Mouse (Mus musculus) E14TG2a.4 (cell line): ENCODE data around the gene Ubash3a.

Experiments
- H3K27me3 ChIP-seq: 2 replicates; pipeline ENCODE4 v1.6.1; 2014; ENCODE audit warnings: low read length, control low read depth; ENCODE audit not compliant: insufficient read depth
- H3K36me3 ChIP-seq: 2 replicates; pipeline ENCODE4 v1.6.1; 2014; ENCODE audit warnings: low read length, control low read depth; ENCODE audit not compliant: insufficient read depth
- H3K4me1 ChIP-seq: replicated peaks from 2 replicates; pipeline ENCODE4 v1.6.1; 2014; ENCODE audit warnings: low read depth, low read length, control low read depth
- H3K4me3 ChIP-seq: replicated peaks from 2 replicates; pipeline ENCODE4 v1.5.1; 2014; ENCODE audit warnings: mild to moderate bottlenecking, low read length
- H3K9me3 ChIP-seq: 2 replicates; pipeline ENCODE4 v1.6.1; 2014; ENCODE audit warnings: low read length, control low read depth
- CTCF ChIP-seq: conservative IDR thresholded peaks from 2 replicates; pipeline ENCODE4 v1.5.1; 2014; ENCODE audit warnings: low read length
- NANOG ChIP-seq: IDR thresholded peaks from 2 replicates; pipeline ENCODE4 v1.6.1; 2014; ENCODE audit warnings: borderline replicate concordance, low read length, mixed read lengths
- POU5F1 ChIP-seq: IDR thresholded peaks from 2 replicates; pipeline ENCODE4 v1.6.1; 2014; ENCODE audit warnings: low read length, borderline replicate concordance

Ubash3a gene

DNA sequence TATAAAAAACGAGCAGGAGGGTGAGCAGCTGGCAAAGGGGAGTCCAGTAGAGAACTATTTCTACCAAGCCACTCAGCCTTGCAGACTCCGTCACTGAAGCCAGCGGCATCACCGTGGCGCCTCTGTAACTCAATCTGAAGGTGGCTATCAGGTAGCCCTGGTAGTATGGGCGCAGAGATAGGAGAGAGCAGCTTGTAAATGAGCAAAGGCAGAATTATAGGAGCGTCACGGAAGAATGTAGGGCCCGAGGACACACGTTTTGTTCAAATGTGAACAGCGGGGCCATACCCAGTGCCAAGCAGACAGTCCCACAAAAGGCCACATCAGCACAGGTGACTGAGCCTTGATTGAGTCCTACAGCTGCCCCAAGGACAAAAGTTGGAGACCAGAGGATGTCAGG, 8.8 kb upstream of the Ubash3a start, which contains the start of gene Tmprss3:
Gene Tmprss3, minus strand, starts transcription at position 101 of the 400 bp plus-strand sequence.
- H3K4me3 ChIP-seq, result peak within 1 kb of the TSS; percentile 56
- H3K36me3 ChIP-seq, result no peaks in the 10 kb centered on the region
- TF ChIP-seq CTCF (no peak), NANOG (no peak), POU5F1 (no peak)
- peaks cover 24% of the 10 kb centered on the region for H3K4me1 ChIP-seq
- peaks cover 9% of the 10 kb centered on the region; the same call in 1 of the 2 replicates for H3K27me3 ChIP-seq
- H3K9me3 ChIP-seq, result no peaks in the 10 kb centered on the region

DNA sequence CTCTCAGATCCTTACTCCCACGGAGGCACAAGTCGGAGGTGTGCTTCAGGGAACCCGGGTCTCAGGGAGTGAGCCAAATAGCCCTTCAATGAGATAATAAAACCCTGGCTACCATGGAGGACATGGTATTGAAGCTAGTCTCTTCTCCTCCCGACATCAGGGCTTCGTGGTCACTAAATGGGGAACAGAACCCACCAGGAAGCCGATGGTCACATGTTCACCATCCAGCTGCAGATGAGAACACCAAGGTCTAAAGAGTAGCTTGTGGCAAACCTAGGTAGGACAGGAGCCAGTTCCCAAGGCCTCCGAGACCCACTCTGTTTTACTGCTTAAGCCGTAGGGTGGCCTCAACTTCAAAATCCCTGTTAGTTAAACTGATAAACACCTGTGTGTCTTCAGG, 981 bp downstream of the Ubash3a start:
- Histone ChIP-seq H3K36me3 (peaks cover 1% of the 10 kb centered on the region), H3K9me3 (no peaks in the 10 kb centered on the region), H3K4me1 (peaks cover 36% of the 10 kb centered on the region), H3K27me3 (no peaks in the 10 kb centered on the region), H3K4me3 (no peak overlapping the region)
- TF ChIP-seq NANOG (no peak), CTCF (no peak), POU5F1 (no peak)

DNA sequence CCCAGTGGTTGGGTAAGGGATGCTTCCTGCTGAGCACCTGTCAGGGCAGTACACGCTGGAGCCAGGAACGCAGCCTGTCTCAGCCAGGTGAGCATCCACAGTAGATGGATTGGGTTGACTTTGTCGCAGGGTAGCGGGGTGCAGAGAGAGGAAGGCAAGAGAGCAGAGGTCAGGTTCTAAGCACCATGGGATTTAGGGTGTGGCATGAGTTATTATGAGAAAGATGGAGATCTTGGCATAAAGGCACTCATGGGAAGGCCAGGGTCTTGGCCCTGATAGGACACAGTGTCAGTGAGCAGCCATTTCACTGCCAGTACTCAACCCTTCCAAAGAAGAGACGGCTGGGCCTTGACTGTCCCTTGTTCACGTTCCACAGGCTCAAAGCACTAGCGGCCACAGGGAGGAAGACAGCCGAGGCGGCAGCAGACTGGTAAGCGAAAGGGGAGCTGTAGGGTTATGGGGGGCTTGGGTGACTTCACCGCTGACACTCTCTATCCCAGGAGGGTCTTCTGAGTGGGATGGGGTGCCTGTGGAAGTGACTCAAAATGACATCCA, 1.8 kb downstream of the Ubash3a start:
- H3K27me3 ChIP-seq, result no peaks in the 10 kb centered on the region
- TF ChIP-seq CTCF (no peak), NANOG (no peak), POU5F1 (no peak)
- no peak overlapping the region for H3K4me3 ChIP-seq
- H3K4me1 ChIP-seq, result peaks cover 43% of the 10 kb centered on the region
- peaks cover 9% of the 10 kb centered on the region for H3K36me3 ChIP-seq
- H3K9me3 ChIP-seq, result no peaks in the 10 kb centered on the region

DNA sequence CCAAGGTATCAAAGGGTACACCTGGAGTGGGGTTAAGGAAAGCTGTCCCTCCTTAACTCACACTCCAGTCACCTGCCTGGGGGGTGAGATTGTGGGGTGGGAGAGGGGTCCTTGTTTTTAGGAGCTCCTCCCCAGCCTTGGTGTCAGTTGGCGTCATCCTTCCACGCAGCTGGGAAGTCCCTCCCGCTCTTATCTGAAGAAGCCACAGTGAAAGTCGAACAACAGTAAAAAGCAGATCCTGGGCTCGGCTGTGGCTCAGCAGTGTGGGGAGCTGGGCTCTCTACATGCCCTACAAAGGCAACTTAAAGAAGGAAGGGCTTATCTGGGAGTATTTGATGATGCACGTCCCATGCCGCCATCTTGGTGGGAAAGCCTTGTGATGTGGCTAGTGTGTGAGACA, 2.6 kb downstream of the Ubash3a start:
- Histone ChIP-seq H3K27me3 (no peaks in the 10 kb centered on the region), H3K4me3 (peak overlapping the region; percentile 80; the same call in 1 of the 2 replicates), H3K36me3 (peaks cover 18% of the 10 kb centered on the region), H3K4me1 (peaks cover 47% of the 10 kb centered on the region), H3K9me3 (no peaks in the 10 kb centered on the region)
- no peak for TF ChIP-seq CTCF
- TF ChIP-seq POU5F1, result no peak
- no peak for TF ChIP-seq NANOG

DNA sequence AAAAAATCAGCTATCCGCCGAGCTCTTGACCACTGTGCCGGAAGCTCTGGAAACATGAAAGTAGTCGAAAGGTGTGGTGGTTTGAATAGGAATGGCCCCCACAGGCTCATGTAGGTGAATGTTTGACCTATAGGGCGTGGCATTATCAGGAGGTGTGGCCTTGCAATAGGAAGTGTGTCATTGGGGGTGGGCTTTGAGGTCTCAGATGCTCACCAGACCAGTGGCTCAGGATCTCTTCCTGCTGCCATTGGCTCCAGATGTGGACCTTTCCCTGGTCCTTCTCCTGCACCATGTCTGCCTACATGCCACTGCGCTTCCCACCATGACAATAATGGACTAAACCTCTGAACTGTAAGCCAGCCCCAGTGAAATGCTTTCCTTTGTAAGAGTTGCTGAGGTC, 4.2 kb downstream of the Ubash3a start:
- peaks cover 31% of the 10 kb centered on the region for H3K36me3 ChIP-seq
- peaks cover 57% of the 10 kb centered on the region for H3K4me1 ChIP-seq
- peak overlapping the region; percentile 80 for H3K4me3 ChIP-seq
- no peaks in the 10 kb centered on the region for H3K9me3 ChIP-seq
- no peaks in the 10 kb centered on the region for H3K27me3 ChIP-seq
- TF ChIP-seq NANOG (no peak), POU5F1 (no peak), CTCF (no peak)

DNA sequence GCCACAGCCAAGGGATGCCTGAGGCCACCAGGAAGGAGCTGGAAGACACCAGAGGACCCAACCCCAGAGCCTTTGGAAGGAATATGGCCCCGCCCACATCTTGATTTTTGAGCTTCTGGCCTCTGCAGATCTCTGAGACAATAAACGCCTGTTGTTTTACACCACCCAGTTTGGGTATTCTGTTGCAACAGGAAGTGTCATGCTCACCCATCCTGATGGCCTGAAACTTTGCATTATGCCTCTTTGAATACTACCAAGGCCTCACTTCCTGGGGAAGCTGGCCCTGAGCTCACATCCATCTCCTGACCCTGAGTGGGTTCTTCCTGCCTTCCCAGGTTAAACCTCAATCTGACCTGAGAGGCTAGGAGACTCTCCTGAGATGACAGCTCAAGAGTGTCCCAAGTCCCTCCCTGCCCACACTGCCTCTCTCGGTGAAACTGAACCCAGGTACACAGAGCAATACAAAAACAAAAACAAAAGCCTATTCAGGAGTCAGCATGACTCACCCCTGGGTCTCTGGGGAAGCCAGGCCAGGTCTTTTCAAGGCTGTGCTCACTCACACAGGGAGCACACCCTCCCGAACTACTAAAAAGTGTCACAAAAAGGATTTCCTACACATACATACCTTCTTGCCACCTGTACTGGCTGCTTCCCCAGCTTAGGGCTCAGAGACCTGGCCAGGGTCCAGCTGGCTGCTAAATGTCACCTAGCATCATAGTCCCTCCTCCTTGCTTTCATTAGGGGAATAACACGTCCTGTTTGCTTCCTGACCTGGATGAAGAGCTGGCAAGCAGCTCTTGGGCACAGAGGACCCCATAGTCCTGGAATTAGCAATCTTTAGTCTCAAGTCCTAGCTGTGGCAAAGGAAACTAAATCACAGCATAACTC, 8.6 kb downstream of the Ubash3a start:
- H3K4me1 ChIP-seq, result peaks cover 37% of the 10 kb centered on the region
- H3K36me3 ChIP-seq, result peaks cover 68% of the 10 kb centered on the region
- H3K27me3 ChIP-seq, result no peaks in the 10 kb centered on the region
- H3K9me3 ChIP-seq, result no peaks in the 10 kb centered on the region
- TF ChIP-seq NANOG (no peak), CTCF (no peak), POU5F1 (no peak)
- no peak overlapping the region for H3K4me3 ChIP-seq

DNA sequence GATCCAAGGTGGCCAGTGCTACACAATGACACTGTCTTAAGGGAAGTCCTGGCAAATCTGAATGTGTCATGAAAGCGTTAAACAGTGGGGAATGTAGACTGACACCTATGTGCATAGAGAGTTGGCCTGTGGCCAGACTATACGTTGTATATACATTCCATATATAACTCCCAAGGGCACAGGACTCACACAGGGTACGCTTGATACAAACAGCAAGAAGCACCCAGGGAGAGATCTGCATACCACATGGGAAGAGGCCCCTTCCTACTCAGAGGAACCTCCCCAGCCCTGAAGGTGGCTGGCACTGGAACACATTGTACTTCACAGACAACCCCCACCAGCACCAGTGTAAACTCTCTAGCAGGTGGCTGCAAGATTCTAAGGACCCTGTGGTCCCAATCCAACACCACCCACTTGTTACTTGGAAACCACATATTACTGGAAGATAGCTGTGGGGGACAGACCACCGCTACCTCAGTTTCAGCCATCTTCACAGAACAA, 15.2 kb downstream of the Ubash3a start:
- no peaks in the 10 kb centered on the region for H3K27me3 ChIP-seq
- no peaks in the 10 kb centered on the region for H3K9me3 ChIP-seq
- H3K36me3 ChIP-seq, result peaks cover 59% of the 10 kb centered on the region
- no peak for TF ChIP-seq POU5F1
- no peak for TF ChIP-seq CTCF
- TF ChIP-seq NANOG, result no peak
- no peaks in the 10 kb centered on the region for H3K4me1 ChIP-seq
- H3K4me3 ChIP-seq, result no peak overlapping the region

DNA sequence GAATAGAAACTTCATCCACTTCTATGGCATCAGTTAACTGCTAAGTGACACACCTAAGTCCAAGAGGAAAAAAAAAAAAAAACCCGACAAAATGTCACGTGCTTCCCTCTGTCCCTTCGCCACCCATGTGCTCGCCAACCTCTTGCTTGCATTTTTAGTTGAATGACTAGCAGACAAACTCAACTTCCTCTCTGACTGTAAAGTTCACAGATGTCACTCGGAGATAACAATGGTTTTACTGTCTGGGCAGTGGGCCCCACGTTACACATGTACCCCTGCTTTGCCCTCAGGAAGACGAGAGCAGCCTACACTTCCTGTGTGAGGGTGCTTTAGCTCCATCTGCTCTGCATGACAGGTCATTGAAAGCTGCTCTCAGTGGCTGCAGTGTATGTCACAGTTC, 16.2 kb downstream of the Ubash3a start:
- Histone ChIP-seq H3K36me3 (peaks cover 55% of the 10 kb centered on the region), H3K4me1 (no peaks in the 10 kb centered on the region), H3K27me3 (no peaks in the 10 kb centered on the region), H3K9me3 (no peaks in the 10 kb centered on the region), H3K4me3 (no peak overlapping the region)
- no peak for TF ChIP-seq POU5F1
- no peak for TF ChIP-seq NANOG
- TF ChIP-seq CTCF, result no peak
